Mouse (Mus musculus): ENCODE data around the gene Fgf22.

DNA sequence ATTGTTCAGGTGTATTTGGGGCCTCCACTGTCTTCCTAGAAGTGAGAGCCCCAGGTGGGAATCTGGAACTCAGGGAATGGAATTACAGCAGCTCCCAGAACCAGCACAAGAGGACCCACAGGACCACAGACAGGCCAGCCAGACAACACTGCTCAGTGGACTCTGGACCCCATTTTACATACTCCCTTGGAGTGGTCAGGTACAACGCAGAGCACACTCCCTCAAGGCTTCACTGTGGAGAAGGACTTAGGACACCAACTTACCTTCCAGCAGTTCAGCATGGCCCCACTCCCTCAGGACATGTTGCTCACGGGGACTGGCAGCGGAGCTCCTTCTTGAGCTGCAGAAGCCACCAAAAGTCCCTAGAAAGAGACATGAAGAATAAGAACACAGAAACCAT is 9.5 kb upstream of the Fgf22 start:
- no peak for TF ChIP-seq TAL1 (conservative IDR thresholded peaks at IDR 0.05; ENCODE audit: low read depth, low read length)
- TF ChIP-seq CTCF (IDR thresholded peaks at IDR 0.05; ENCODE audit: low read depth, low read length), result no peak
- no peak for TF ChIP-seq GATA1 (IDR thresholded peaks at IDR 0.05; ENCODE audit: borderline replicate concordance, low read length)
